Mouse (Mus musculus) intestine, postnatal 0 days (tissue): Measurements from ENCODE around the gene Smpdl3a. TPM values are rescaled to one million over a fixed set of nuclear protein-coding genes. Genes with fewer than 3 reads are reported as not detected.

ENCODE experiments used
- ATAC-seq: fragments of 200-750 bp; cut with Nextera tagmentation; 2 replicates; pipeline ENCODE4 v1.8.0; 2017; ENCODE audit warnings: mild to moderate bottlenecking, moderate TSS enrichment, moderate library complexity
- H3K27ac ChIP-seq: fragments of 300-500 bp; sonication (generic); 2 replicates; pipeline ENCODE4 v1.5.1; 2014; ENCODE audit warnings: mild to moderate bottlenecking, low read depth, low read length, moderate library complexity
- H3K27me3 ChIP-seq: fragments of 300-500 bp; sonication (generic); replicated peaks from 2 replicates; pipeline ENCODE4 v1.6.1; 2014; ENCODE audit warnings: low read length, mixed read lengths; ENCODE audit not compliant: control insufficient read depth, insufficient read depth
- H3K36me3 ChIP-seq: fragments of 300-500 bp; sonication (generic); 2 replicates; pipeline ENCODE4 v1.6.1; 2014; ENCODE audit warnings: mild to moderate bottlenecking, moderate library complexity; ENCODE audit not compliant: control insufficient read depth, insufficient read depth
- H3K4me1 ChIP-seq: fragments of 300-500 bp; sonication (generic); replicated peaks from 2 replicates; pipeline ENCODE4 v1.6.1; 2014; ENCODE audit warnings: antibody characterized with exemption, low read length, mixed read lengths; ENCODE audit not compliant: control insufficient read depth, insufficient read depth
- H3K4me2 ChIP-seq: fragments of 300-500 bp; sonication (generic); replicated peaks from 2 replicates; pipeline ENCODE4 v1.6.1; 2014; ENCODE audit warnings: low read depth, mild to moderate bottlenecking, moderate library complexity
- H3K4me3 ChIP-seq: fragments of 300-500 bp; sonication (generic); 2 replicates; pipeline ENCODE4 v1.5.1; 2014; ENCODE audit warnings: low read depth, low read length
- H3K9ac ChIP-seq: fragments of 300-500 bp; sonication (generic); 2 replicates; pipeline ENCODE4 v1.6.1; 2014; ENCODE audit warnings: mild to moderate bottlenecking, low read depth, low read length
- H3K9me3 ChIP-seq: fragments of 300-500 bp; sonication (generic); 2 replicates; pipeline ENCODE4 v1.6.1; 2016; ENCODE audit warnings: mixed run types; ENCODE audit not compliant: control insufficient read depth
- CTCF ChIP-seq: sonication (generic); IDR thresholded peaks from 2 replicates; pipeline ENCODE4 v1.5.1; 2016; ENCODE audit warnings: low read depth, mild to moderate bottlenecking, control low read depth, antibody characterized with exemption, moderate library complexity
- WGBS: fragments of 180-500 bp; shearing (Covaris S2); extraction: QIAGEN DNeasy Blood & Tissue Kit; methylation state at CpG from one replicate; pipeline ENCODE4 v1.1.7; 2014; 5-methylcytosine and 5-hydroxymethylcytosine counted together
- polyA plus RNA-seq: library from polyadenylated mRNA; unstranded; fragments of >200 nt; fragmentation: Nextera tagmentation; extraction: Ambion mirVana; gene quantifications from 2 replicates; pipeline ENCODE4 v1.2.1, GENCODE M21; 2015

Smpdl3a gene
- polyA plus RNA-seq: 209 and 216 TPM in 2 replicates

DNA sequence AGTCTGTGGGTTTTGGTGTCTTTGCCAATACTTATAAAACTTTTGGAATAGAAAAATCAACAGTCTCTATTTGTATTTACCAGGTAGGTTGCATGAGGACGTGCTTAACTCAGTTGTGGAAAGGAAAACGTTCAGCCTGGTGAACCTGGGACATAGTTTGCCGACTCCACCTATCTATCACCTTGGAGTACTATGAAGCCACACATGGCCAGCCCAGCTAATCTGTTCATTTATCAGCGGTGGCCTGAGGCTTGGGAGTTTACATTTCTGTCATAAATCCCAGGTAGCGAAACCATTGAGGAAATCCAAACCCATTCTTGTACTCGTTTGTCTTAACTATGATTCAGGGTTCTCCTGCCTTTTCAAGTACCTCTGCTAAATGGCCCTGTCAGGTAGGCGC, at the start of gene Smpdl3a:
Gene Smpdl3a (plus strand): TSS at position 318 of the 400 bp plus-strand sequence.
- H3K4me1 ChIP-seq: no peaks in the 10 kb centered on the region
- peak; percentile 56 for ATAC-seq

DNA sequence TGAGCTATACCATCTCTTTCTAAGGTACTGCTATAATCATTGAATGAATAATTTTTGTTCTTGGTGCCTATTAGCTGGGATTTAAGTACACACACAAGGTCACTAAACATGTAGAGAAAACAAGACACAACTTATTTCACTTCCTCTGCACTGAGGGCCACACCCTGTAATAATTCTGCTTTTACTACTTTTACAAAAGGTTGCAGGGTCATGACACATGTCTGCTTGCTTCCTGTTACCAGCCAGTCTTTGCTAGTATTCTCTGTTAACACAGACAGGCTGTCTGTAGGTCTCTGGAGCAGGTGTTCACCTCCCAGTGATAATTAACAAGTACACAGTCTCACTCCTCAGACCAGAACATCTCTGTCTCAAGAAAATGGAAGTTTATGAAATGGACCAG, 48.7 kb upstream of the Smpdl3a start:
- no peak for TF ChIP-seq CTCF
- H3K4me3 ChIP-seq: no peak overlapping the region
- ATAC-seq: peak; percentile 76
- H3K9ac ChIP-seq: no peak overlapping the region
- H3K36me3 ChIP-seq: no peaks in the 10 kb centered on the region
- H3K4me1 ChIP-seq: no peaks in the 10 kb centered on the region; the same call in 1 of the 2 replicates
- no peak overlapping the region for H3K4me2 ChIP-seq
- no peaks in the 10 kb centered on the region for H3K9me3 ChIP-seq
- no peak overlapping the region for H3K27ac ChIP-seq
- no peaks in the 10 kb centered on the region for H3K27me3 ChIP-seq

More for the DNA sequence above, at the start of gene Smpdl3a:
- TF ChIP-seq CTCF: no peak
- Histone ChIP-seq H3K4me3 (peak within 1 kb of the TSS; percentile 63), H3K9me3 (no peaks in the 10 kb centered on the region), H3K4me2 (peak within 1 kb of the TSS; percentile 80), H3K36me3 (no peaks in the 10 kb centered on the region), H3K9ac (peak within 1 kb of the TSS; percentile 73), H3K27me3 (no peaks in the 10 kb centered on the region), H3K27ac (peak within 1 kb of the TSS; percentile 81)
- 33% methylated on average over 7 of the region's 7 CpGs for WGBS

DNA sequence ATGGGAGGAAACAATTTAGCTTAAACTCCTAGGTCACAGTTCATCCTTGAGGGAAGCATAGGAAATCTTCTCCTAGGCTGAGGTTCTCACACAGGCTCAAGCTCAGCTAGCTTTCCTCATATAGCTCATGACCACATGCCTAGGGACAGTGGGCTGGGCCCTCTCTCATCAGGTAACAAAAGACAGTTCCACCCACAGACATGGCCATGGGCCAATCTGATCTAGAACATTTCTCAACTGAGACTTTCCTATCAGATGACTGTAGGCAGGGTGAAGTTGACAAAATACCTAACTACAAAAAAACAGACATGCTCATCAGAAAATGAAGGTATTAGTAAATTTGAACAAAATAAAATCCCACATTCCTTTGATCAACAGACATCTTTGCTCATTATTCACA, 47.0 kb upstream of the Smpdl3a start:
- TF ChIP-seq CTCF: no peak
- Histone ChIP-seq H3K4me2 (no peak overlapping the region), H3K9me3 (no peaks in the 10 kb centered on the region), H3K4me1 (no peaks in the 10 kb centered on the region; the same call in 1 of the 2 replicates), H3K36me3 (no peaks in the 10 kb centered on the region), H3K9ac (no peak overlapping the region), H3K27ac (no peak overlapping the region), H3K27me3 (no peaks in the 10 kb centered on the region), H3K4me3 (no peak overlapping the region)
- ATAC-seq: 0 out of 2 replicates have a peak, but pooled peaks have one; percentile 25

DNA sequence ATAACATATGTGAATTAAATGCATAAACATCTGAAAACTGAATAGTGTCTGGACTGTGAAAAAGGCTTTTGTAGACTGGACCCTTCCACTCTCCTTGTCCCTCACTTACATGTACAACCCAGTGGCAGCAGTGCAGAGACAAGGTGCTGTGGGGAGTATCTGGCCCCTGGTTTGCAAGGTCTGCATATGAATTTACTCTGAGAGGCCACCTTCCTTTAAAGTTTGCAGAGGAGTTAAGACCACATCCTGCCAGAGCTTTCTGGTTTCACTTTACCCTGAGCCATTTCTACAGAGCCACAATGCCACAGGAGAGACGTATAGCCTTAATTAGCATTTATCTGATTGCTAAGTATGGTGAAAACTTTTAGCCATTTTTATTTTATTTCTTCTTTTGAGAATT, 40.8 kb upstream of the Smpdl3a start:
- no peak overlapping the region for H3K4me3 ChIP-seq
- H3K27me3 ChIP-seq: no peaks in the 10 kb centered on the region
- H3K4me2 ChIP-seq: no peak overlapping the region
- no peaks in the 10 kb centered on the region for H3K9me3 ChIP-seq
- H3K4me1 ChIP-seq: no peaks in the 10 kb centered on the region
- no peak overlapping the region for H3K9ac ChIP-seq
- no peak overlapping the region for H3K27ac ChIP-seq
- no peaks in the 10 kb centered on the region for H3K36me3 ChIP-seq
- 71% methylated on average over 1 of the region's 1 CpGs for WGBS
- no peak for TF ChIP-seq CTCF
- ATAC-seq: no peak

DNA sequence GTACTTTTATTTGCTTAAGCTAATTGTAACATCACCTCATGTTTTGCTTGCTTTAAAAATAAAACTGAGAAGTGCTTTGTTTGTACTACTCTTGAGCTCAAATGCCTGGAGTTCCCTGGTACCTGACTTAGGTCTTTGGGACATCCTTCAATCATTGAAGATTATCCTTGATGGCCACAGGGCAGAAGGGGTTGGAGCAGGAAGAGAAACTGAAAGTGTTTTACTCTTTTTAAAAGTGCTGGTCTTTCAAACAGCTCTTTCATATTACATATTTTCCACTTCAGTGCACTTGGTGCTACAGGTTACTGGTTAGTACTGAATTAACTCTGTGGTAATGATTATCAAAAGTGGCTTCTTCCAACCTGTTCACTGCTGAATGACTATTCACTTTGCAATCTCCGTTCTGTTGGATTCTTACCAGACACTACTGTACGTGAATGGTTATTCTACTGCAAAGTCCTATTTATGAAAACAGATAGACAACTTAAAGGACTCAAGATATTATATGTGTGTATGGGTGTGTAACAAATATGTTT, 38.9 kb upstream of the Smpdl3a start:
- 92% methylated on average over 2 of the region's 2 CpGs for WGBS
- TF ChIP-seq CTCF: no peak
- no peaks in the 10 kb centered on the region for H3K9me3 ChIP-seq
- no peak for ATAC-seq
- no peaks in the 10 kb centered on the region for H3K27me3 ChIP-seq
- no peaks in the 10 kb centered on the region for H3K36me3 ChIP-seq
- no peak overlapping the region for H3K27ac ChIP-seq
- H3K4me3 ChIP-seq: no peak overlapping the region
- H3K4me1 ChIP-seq: no peaks in the 10 kb centered on the region
- H3K9ac ChIP-seq: no peak overlapping the region
- no peak overlapping the region for H3K4me2 ChIP-seq

DNA sequence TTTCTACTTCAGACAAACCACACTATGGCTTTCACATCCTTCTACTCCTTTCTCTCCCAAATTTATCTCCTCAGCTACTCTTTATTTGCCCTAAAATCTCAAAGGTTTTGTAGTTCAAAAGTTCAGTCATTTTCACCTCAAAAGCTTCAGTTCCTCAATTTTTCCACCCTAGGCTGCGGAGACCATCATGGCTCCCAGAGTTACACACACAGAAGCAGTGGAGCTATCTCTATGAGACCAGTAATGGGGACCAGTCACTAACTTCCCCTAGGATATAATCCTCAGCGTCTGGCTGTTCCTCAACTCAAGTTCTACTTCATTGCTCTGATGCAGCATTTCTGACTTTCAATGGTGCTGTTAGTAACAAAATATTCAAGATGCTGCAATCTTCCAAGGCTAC, 35.1 kb upstream of the Smpdl3a start:
- TF ChIP-seq CTCF: no peak
- no peak overlapping the region for H3K4me3 ChIP-seq
- no peak overlapping the region for H3K4me2 ChIP-seq
- 92% methylated on average over 2 of the region's 2 CpGs for WGBS
- no peak for ATAC-seq
- no peaks in the 10 kb centered on the region for H3K9me3 ChIP-seq
- H3K27ac ChIP-seq: no peak overlapping the region
- H3K27me3 ChIP-seq: no peaks in the 10 kb centered on the region
- H3K36me3 ChIP-seq: no peaks in the 10 kb centered on the region
- no peaks in the 10 kb centered on the region for H3K4me1 ChIP-seq
- no peak overlapping the region for H3K9ac ChIP-seq

DNA sequence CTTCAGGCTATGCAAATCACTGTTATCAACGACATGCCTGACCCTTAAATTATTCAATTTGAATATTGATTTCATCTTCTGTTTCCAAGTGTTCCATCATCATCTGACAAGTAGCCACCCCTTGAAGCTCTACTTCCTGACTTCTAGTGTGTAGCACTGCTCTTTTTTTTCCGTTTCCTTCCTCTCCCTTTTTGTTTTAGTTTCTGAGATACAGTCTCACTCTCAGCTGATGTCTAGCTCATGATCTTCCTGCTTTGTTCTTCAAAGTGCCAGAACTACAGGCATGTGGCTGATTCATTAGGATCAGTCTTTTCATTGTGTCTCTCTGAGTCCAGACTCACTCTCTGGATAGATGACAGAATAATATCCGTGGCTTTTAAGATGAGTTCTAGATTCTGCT, 33.4 kb upstream of the Smpdl3a start:
- H3K4me2 ChIP-seq: no peak overlapping the region
- H3K27ac ChIP-seq: no peak overlapping the region
- TF ChIP-seq CTCF: no peak
- H3K36me3 ChIP-seq: no peaks in the 10 kb centered on the region
- no peak for ATAC-seq
- no peaks in the 10 kb centered on the region for H3K9me3 ChIP-seq
- WGBS: 64% methylated on average over 3 of the region's 3 CpGs
- no peak overlapping the region for H3K9ac ChIP-seq
- H3K4me3 ChIP-seq: no peak overlapping the region
- no peaks in the 10 kb centered on the region for H3K4me1 ChIP-seq
- H3K27me3 ChIP-seq: no peaks in the 10 kb centered on the region
